ENCODE assay signal across 22 mouse cellular contexts in the genomic region with DNA sequence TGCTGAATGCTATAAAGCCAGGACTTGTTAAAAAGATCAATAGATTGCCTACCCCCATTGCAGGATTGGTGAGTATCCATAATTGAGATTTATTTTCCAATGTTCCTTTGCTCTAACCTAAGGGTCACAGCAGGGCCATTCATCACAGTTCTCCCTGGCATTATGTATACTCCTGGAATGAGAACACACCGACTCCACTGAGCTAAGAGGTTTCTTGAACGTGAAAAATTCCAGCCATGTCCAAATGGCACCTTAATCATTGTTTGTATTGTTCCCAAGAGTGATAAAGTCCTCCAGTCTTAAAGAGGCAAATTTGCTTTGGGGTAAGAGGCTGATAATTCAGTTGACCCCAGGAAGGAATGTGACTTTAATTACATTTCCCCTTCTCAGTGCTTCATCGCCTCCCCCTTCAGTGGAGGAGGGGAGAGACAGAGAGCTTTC.
DNase-seq lines count a peak whose midpoint lies in the region; ATAC-seq and TF ChIP-seq lines count a peak whose summit lies in the region.
"Had no signal": no experiment of that assay in that cellular context is flagged by ENCODE, and none has a peak within 500 bp of the region (broad histone marks: within the 10 kb centered on the region; RNA-seq: fewer than 3 reads in every experiment).

No protein-coding gene starts in this region.

- H3K36me3 ChIP-seq in lung, embryonic 14.5 days (ENCODE audit: insufficient read depth): no peaks in the 10 kb centered on the region
- H3K36me3 ChIP-seq in lung, embryonic 16.5 days (ENCODE audit: control insufficient read depth, insufficient read depth, low read length): no peaks in the 10 kb centered on the region
- no peaks in the 10 kb centered on the region for H3K36me3 ChIP-seq in neural tube, embryonic 14.5 days (ENCODE audit: control insufficient read depth, insufficient read depth, low read length)
- H3K36me3 ChIP-seq: embryonic facial prominence, embryonic 15.5 days; forebrain, embryonic 10.5 days; G1E had no signal

- no peak overlapping the region for H3K27ac ChIP-seq in lung, embryonic 14.5 days (ENCODE audit: low read depth)
- peak overlapping the region; percentile 47 for H3K27ac ChIP-seq in lung, embryonic 16.5 days (ENCODE audit: low read length)
- no peak overlapping the region for H3K27ac ChIP-seq in neural tube, embryonic 14.5 days (ENCODE audit: low read depth, low read length)
- H3K27ac ChIP-seq: embryonic facial prominence, embryonic 15.5 days; forebrain, embryonic 10.5 days; heart, embryonic 13.5 days had no signal

- H3K4me3 ChIP-seq in lung, embryonic 14.5 days (ENCODE audit: low read depth, low read length): no peak overlapping the region
- H3K4me3 ChIP-seq in lung, adult 2 months (replicated peaks; ENCODE audit: extremely low read depth, low read depth, low read length): no peak overlapping the region
- no peak overlapping the region for H3K4me3 ChIP-seq in lung, embryonic 16.5 days (ENCODE audit: low read length)
- H3K4me3 ChIP-seq in neural tube, embryonic 14.5 days (ENCODE audit: low read depth, low read length): no peak overlapping the region
- H3K4me3 ChIP-seq: embryonic facial prominence, embryonic 15.5 days; forebrain, embryonic 10.5 days; heart, embryonic 13.5 days; myocyte had no signal

- peak; percentile 65; the same call in 1 of the 2 replicates for ATAC-seq in lung, embryonic 14.5 days (ENCODE audit: insufficient read depth)
- peak; percentile 63 for ATAC-seq in lung, embryonic 16.5 days (ENCODE audit: low read depth)
- ATAC-seq in neural tube, embryonic 14.5 days (ENCODE audit: low read depth): peak; percentile 38; the same call in 1 of the 2 replicates
- ATAC-seq: CD4-positive, CD25-positive, alpha-beta regulatory T cell, adult 4 months; intestine, embryonic 16.5 days had no signal

- H3K4me2 ChIP-seq in lung, embryonic 14.5 days: no peak overlapping the region
- no peak overlapping the region for H3K4me2 ChIP-seq in lung, embryonic 16.5 days (ENCODE audit: low read depth, low read length)
- no peak overlapping the region for H3K4me2 ChIP-seq in neural tube, embryonic 14.5 days (ENCODE audit: low read depth, low read length)
- H3K4me2 ChIP-seq: embryonic facial prominence, embryonic 15.5 days; heart, embryonic 13.5 days; liver, embryonic 11.5 days had no signal

- no peak overlapping the region for H3K9ac ChIP-seq in lung, embryonic 14.5 days
- no peak overlapping the region for H3K9ac ChIP-seq in lung, embryonic 16.5 days (ENCODE audit: low read length)
- no peak overlapping the region for H3K9ac ChIP-seq in neural tube, embryonic 14.5 days (replicated peaks; ENCODE audit: low read depth, low read length)
- H3K9ac ChIP-seq: embryonic facial prominence, embryonic 15.5 days; heart, embryonic 13.5 days had no signal

- H3K9me3 ChIP-seq in lung, embryonic 14.5 days (ENCODE audit: low read depth, low read length): no peaks in the 10 kb centered on the region
- peaks cover 4% of the 10 kb centered on the region; the same call in 1 of the 2 replicates for H3K9me3 ChIP-seq in lung, embryonic 16.5 days (ENCODE audit: control insufficient read depth, low read length)
- no peaks in the 10 kb centered on the region for H3K9me3 ChIP-seq in neural tube, embryonic 14.5 days (ENCODE audit: control insufficient read depth, low read length)
- H3K9me3 ChIP-seq: embryonic facial prominence, embryonic 15.5 days had no signal

- no peaks in the 10 kb centered on the region for H3K27me3 ChIP-seq in lung, embryonic 14.5 days (ENCODE audit: insufficient read depth, low read length)
- no peaks in the 10 kb centered on the region for H3K27me3 ChIP-seq in lung, embryonic 16.5 days (ENCODE audit: control insufficient read depth, insufficient read depth, low read depth, low read length)
- H3K27me3 ChIP-seq in neural tube, embryonic 14.5 days (ENCODE audit: control insufficient read depth, insufficient read depth, low read length): no peaks in the 10 kb centered on the region
- H3K27me3 ChIP-seq: embryonic facial prominence, embryonic 15.5 days; heart, embryonic 13.5 days had no signal

- WGBS in lung, embryonic 14.5 days: 19% methylated on average over 3 of the region's 3 CpGs
- WGBS in lung, adult 2 months: 40% methylated on average over 3 of the region's 3 CpGs
- 19% methylated on average over 3 of the region's 3 CpGs for WGBS in lung, embryonic 16.5 days
- WGBS in neural tube, embryonic 14.5 days: 17% methylated on average over 3 of the region's 3 CpGs

- TF ChIP-seq POLR2A in lung, adult 2 months (IDR thresholded peaks at IDR 0.05; ENCODE audit: borderline replicate concordance, extremely low read depth, low read depth, low read length): no peak

- DNase-seq in lung, embryonic 14.5 days: peak; percentile 59
- DNase-seq in lung, adult 2 months: no peak
- DNase-seq in embryo, embryonic 11.5 days (ENCODE audit: low read depth, low spot score): peak; percentile 48
- no peak for DNase-seq in natural killer cell, adult 2 months (ENCODE audit: low spot score in 2 of 2)
- no peak for DNase-seq in spleen, postnatal 10 days (ENCODE audit: low spot score in 2 of 2)
- DNase-seq in thymus, postnatal 36 days: no peak
- DNase-seq: cerebellum, postnatal 10 days; heart, postnatal 36 days; layer of hippocampus, postnatal 36 days; left cerebral cortex, postnatal 4 days; midbrain, embryonic 14.5 days; right cerebral cortex, postnatal 25 days had no signal

- 0 out of 2 replicates have a peak, but pooled peaks cover 7% of the 10 kb centered on the region for H3K4me1 ChIP-seq in lung, embryonic 14.5 days (ENCODE audit: insufficient read depth)
- peaks cover 12% of the 10 kb centered on the region for H3K4me1 ChIP-seq in lung, adult 2 months (ENCODE audit: control insufficient read depth, insufficient read depth, low read length)
- peaks cover 14% of the 10 kb centered on the region for H3K4me1 ChIP-seq in lung, embryonic 16.5 days (replicated peaks; ENCODE audit: control insufficient read depth, insufficient read depth, low read length)
- H3K4me1 ChIP-seq in neural tube, embryonic 14.5 days (ENCODE audit: control insufficient read depth, insufficient read depth, low read length): no peaks in the 10 kb centered on the region

- no peak for TF ChIP-seq CTCF in lung, embryonic 14.5 days (IDR thresholded peaks at IDR 0.05; ENCODE audit: low read depth)
- TF ChIP-seq CTCF in lung, adult 2 months (IDR thresholded peaks at IDR 0.05; ENCODE audit: insufficient read depth, low read length): no peak

Comparison
In these comparisons a context has a peak if more than half of its experiments do, and no peak if none do; other contexts are left out.
1. DNase-seq: peak in lung, embryonic 14.5 days (single experiment) and embryo, embryonic 11.5 days (single experiment); none in lung, adult 2 months (single experiment), natural killer cell, adult 2 months (0 of 2), spleen, postnatal 10 days (0 of 2) and thymus, postnatal 36 days (0 of 2).
2. Peak in every context shown above with its lines, with median percentiles within 50 percentile points of each other: ATAC-seq.